Mouse (Mus musculus) liver, postnatal 0 days (tissue): Measurements from ENCODE around the gene Gid4. TPM values are rescaled to one million over a fixed set of nuclear protein-coding genes. Genes with fewer than 3 reads are reported as not detected.

Experiments used
- ATAC-seq: fragments of 200-750 bp; cut with Nextera tagmentation; 2 replicates; pipeline ENCODE4 v1.8.0; 2017; ENCODE audit warnings: mild to moderate bottlenecking, moderate library complexity
- DNase-seq: peaks from one replicate; pipeline ENCODE4 v3.0.0-alpha.2; 2016
- H3K27ac ChIP-seq: fragments of 300-500 bp; sonication (generic); 2 replicates; pipeline ENCODE4 v1.5.1; 2014; ENCODE audit warnings: antibody characterized with exemption, moderate library complexity, mild to moderate bottlenecking, low read depth
- H3K27me3 ChIP-seq: fragments of 300-500 bp; sonication (generic); 2 replicates; pipeline ENCODE4 v1.6.1; 2014; ENCODE audit warnings: low read length, control low read depth, mixed read lengths; ENCODE audit not compliant: insufficient read depth
- H3K36me3 ChIP-seq: fragments of 300-500 bp; sonication (generic); replicated peaks from 2 replicates; pipeline ENCODE4 v1.6.1; 2014; ENCODE audit warnings: mild to moderate bottlenecking, control low read depth, low read length, moderate library complexity, mixed read lengths; ENCODE audit not compliant: insufficient read depth
- H3K4me1 ChIP-seq: fragments of 300-500 bp; sonication (generic); 2 replicates; pipeline ENCODE4 v1.6.1; 2014; ENCODE audit warnings: antibody characterized with exemption, mild to moderate bottlenecking, control low read depth; ENCODE audit not compliant: insufficient read depth
- H3K4me2 ChIP-seq: fragments of 300-500 bp; sonication (generic); 2 replicates; pipeline ENCODE4 v1.6.1; 2014; ENCODE audit warnings: low read depth, mild to moderate bottlenecking, low read length, moderate library complexity, mixed read lengths
- H3K4me3 ChIP-seq: fragments of 300-500 bp; sonication (generic); 2 replicates; pipeline ENCODE4 v1.5.1; 2014; ENCODE audit warnings: low read depth, low read length
- H3K9ac ChIP-seq: fragments of 300-500 bp; sonication (generic); replicated peaks from 2 replicates; pipeline ENCODE4 v1.6.1; 2014; ENCODE audit warnings: mild to moderate bottlenecking, moderate library complexity
- H3K9me3 ChIP-seq: fragments of 300-500 bp; sonication (generic); 2 replicates; pipeline ENCODE4 v1.6.1; 2016; ENCODE audit warnings: mild to moderate bottlenecking, control low read depth, low read length, mixed read lengths
- CTCF ChIP-seq: sonication (generic); IDR thresholded peaks from 2 replicates; pipeline ENCODE4 v1.5.1; 2016; ENCODE audit warnings: antibody characterized with exemption, low read depth
- EP300 ChIP-seq: IDR thresholded peaks from 2 replicates; pipeline ENCODE4 v1.6.1; 2016; ENCODE audit warnings: antibody characterized with exemption, low read depth, mild to moderate bottlenecking
- WGBS: fragments of 180-500 bp; shearing (Covaris S2); extraction: QIAGEN DNeasy Blood & Tissue Kit; methylation state at CpG from one replicate; pipeline ENCODE4 v1.1.7; 2014; ENCODE audit not compliant: insufficient replicate concordance; 5-methylcytosine and 5-hydroxymethylcytosine counted together
- polyA plus RNA-seq: library from polyadenylated mRNA; unstranded; fragments of >200 nt; fragmentation: Nextera tagmentation; extraction: Ambion mirVana; gene quantifications from 2 replicates; pipeline ENCODE4 v1.2.1, GENCODE M21; 2015

The Gid4 gene
- polyA plus RNA-seq, 1 experiment from 2014 or later: 5.6 TPM

- WGBS: 79% methylated on average over 6 of the region's 6 CpGs
- Histone ChIP-seq H3K4me1 (no peaks in the 10 kb centered on the region), H3K9ac (no peak overlapping the region), H3K9me3 (no peaks in the 10 kb centered on the region), H3K36me3 (no peaks in the 10 kb centered on the region), H3K27me3 (no peaks in the 10 kb centered on the region), H3K4me3 (no peak overlapping the region), H3K27ac (no peak overlapping the region), H3K4me2 (no peak overlapping the region)
- TF ChIP-seq CTCF (0 out of 2 replicates have a peak, but pooled peaks have one; percentile 11), EP300 (no peak)
- ATAC-seq: no peak
- DNase-seq: no peak
Measured at GRCm38 (mm10) chr11:60383518-60383917, 33.4 kb upstream of the Gid4 start.

DNA sequence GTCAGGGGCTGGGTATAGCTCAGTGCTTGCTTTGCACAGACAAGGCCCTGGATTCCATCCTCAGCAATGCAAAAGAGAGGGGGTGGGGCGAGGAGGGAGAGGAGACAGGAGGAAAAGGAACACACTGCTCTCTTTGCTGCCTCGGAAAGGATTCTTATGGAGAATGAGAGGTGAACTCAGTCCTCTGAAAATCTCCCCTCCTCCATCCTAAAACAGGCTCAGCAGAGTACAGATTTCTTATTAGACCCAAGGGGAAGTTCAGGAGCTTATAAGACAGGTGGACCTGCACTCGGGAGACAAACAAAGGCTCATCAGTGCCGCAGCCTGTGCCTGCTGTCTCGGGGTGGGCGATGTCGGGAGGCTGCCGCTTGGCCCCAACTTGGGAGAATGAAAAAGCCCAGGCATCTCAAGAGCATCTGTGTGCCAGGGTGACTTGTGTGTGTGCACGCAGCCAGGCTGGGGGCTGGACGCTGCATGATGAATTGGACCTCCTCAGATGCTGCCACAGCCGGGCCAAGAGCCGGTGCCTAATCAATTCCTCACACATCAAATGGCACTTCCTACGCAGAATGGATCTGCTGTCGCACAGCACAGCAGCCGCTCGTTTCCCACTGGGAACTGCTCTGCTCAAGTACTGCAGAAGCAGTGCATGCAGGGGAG, 32.1 kb upstream of the Gid4 start:
- no peak overlapping the region for H3K27ac ChIP-seq
- H3K9me3 ChIP-seq: no peaks in the 10 kb centered on the region
- no peaks in the 10 kb centered on the region for H3K4me1 ChIP-seq
- ATAC-seq: no peak
- no peaks in the 10 kb centered on the region for H3K36me3 ChIP-seq
- no peaks in the 10 kb centered on the region for H3K27me3 ChIP-seq
- H3K4me2 ChIP-seq: no peak overlapping the region
- WGBS: 24% methylated on average over 16 of the region's 16 CpGs
- no peak overlapping the region for H3K4me3 ChIP-seq
- TF ChIP-seq EP300 (no peak), CTCF (no peak)
- H3K9ac ChIP-seq: no peak overlapping the region
- DNase-seq: no peak

DNA sequence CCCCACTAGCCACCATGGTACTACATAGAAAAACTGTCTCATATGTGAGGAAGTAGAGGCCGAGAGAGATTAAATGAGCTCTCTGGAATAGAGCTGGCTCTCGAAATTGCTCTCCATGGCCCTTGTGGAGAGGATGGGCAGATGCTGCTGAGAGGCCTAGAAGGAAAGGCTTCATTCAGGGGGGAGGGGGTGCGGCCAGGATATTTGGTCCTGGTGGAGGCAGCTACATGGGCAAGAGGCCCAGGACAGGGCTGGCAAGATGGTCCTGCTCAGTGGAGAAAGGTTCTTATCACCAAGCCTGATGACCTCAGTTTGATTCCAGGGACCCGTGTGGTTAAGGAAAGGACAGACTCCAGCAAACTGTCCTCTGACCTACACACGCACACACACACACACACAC, 31.0 kb upstream of the Gid4 start:
- H3K27me3 ChIP-seq: no peaks in the 10 kb centered on the region
- H3K4me3 ChIP-seq: no peak overlapping the region
- H3K9me3 ChIP-seq: no peaks in the 10 kb centered on the region
- no peaks in the 10 kb centered on the region for H3K4me1 ChIP-seq
- no peak overlapping the region for H3K4me2 ChIP-seq
- TF ChIP-seq EP300 (no peak), CTCF (no peak)
- no peak overlapping the region for H3K27ac ChIP-seq
- no peak for ATAC-seq
- H3K9ac ChIP-seq: no peak overlapping the region
- 72% methylated on average over 4 of the region's 5 CpGs for WGBS
- no peaks in the 10 kb centered on the region for H3K36me3 ChIP-seq
- no peak for DNase-seq

- no peak for DNase-seq
- 67% methylated on average over 2 of the region's 2 CpGs for WGBS
- Histone ChIP-seq H3K4me3 (no peak overlapping the region), H3K9ac (no peak overlapping the region), H3K27ac (no peak overlapping the region), H3K9me3 (no peaks in the 10 kb centered on the region), H3K4me2 (no peak overlapping the region), H3K36me3 (no peaks in the 10 kb centered on the region), H3K4me1 (no peaks in the 10 kb centered on the region), H3K27me3 (no peaks in the 10 kb centered on the region)
- ATAC-seq: no peak
- no peak for TF ChIP-seq CTCF
- TF ChIP-seq EP300: no peak
Measured at GRCm38 (mm10) chr11:60387944-60388343, 29.0 kb upstream of the Gid4 start.

GRCm38 (mm10) chr11:60391346-60391745, 25.6 kb upstream of the Gid4 start:
- H3K9me3 ChIP-seq: no peaks in the 10 kb centered on the region
- no peaks in the 10 kb centered on the region for H3K27me3 ChIP-seq
- no peaks in the 10 kb centered on the region for H3K4me1 ChIP-seq
- 80% methylated on average over 6 of the region's 6 CpGs for WGBS
- TF ChIP-seq EP300: no peak
- TF ChIP-seq CTCF: no peak
- H3K27ac ChIP-seq: no peak overlapping the region
- H3K36me3 ChIP-seq: no peaks in the 10 kb centered on the region
- DNase-seq (no peak), ATAC-seq (no peak)
- H3K9ac ChIP-seq: no peak overlapping the region
- no peak overlapping the region for H3K4me2 ChIP-seq
- no peak overlapping the region for H3K4me3 ChIP-seq

- Histone ChIP-seq H3K27ac (no peak overlapping the region), H3K27me3 (no peaks in the 10 kb centered on the region), H3K4me2 (no peak overlapping the region), H3K4me3 (no peak overlapping the region), H3K36me3 (peaks cover 12% of the 10 kb centered on the region), H3K4me1 (no peaks in the 10 kb centered on the region), H3K9ac (no peak overlapping the region), H3K9me3 (no peaks in the 10 kb centered on the region)
- ATAC-seq (no peak), DNase-seq (peak; percentile 23)
- TF ChIP-seq CTCF: no peak
- WGBS: 76% methylated on average over 6 of the region's 6 CpGs
Measured at GRCm38 (mm10) chr11:60396546-60396945, 20.4 kb upstream of the Gid4 start.
